Mouse (Mus musculus) right cerebral cortex, postnatal 36 days (tissue): Measurements from ENCODE around the gene Vmn2r120.
"Not testable (repeated sequence)": the region's sequence is repeated elsewhere in the genome, so short reads cannot be mapped to it uniquely, and the experiment has no call there.

ENCODE experiments used
- DNase-seq, 2 experiments: peaks; one replicate each; pipeline ENCODE4 v3.0.0; 2022; ENCODE audit warnings: low spot score in 2 of 2, mixed read lengths in 1 of 2

The Vmn2r120 gene

DNA sequence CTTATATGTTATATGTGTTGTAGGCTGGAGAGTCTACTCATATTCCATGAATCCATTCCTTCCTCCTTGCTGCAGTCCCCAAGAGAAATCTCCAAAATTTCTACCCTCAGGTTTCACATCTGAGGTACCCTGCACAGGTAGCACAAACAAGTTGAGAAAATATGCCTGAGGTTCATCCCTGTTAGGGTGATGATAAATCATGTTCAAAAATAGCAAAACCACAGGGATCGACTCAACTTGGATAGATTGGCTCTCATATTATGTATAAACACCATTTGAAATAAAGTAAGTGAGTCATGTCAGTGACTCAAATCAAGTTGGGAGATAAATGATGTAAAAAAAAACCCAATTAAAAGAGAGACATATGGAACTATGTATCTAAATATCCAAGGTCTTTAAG lies at the start of gene Vmn2r120:
Vmn2r120 (minus strand) TSS at position 101 of the 400 bp plus-strand sequence.
- DNase-seq: no peak

DNA sequence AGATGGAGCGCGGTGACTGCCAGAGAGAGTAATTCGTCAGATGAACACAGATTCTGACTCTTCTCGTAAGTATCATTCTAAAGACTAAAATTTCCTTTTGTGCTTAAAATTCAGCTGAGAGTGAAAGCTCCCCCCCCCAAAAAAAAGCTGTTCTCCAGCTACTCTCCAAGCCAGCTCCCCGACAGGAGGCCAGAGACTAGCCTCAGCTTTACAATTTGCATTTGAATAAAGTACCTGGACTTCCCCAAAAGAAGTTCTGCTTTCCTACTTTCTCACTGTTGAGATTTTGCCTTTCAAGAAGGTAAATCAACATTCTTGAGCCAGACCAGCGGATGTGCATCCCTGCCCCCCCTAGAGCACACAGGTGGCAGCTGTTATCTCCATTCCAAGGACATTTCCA lies 42.0 kb upstream of the Vmn2r120 start:
- not testable (repeated sequence) for DNase-seq

DNA sequence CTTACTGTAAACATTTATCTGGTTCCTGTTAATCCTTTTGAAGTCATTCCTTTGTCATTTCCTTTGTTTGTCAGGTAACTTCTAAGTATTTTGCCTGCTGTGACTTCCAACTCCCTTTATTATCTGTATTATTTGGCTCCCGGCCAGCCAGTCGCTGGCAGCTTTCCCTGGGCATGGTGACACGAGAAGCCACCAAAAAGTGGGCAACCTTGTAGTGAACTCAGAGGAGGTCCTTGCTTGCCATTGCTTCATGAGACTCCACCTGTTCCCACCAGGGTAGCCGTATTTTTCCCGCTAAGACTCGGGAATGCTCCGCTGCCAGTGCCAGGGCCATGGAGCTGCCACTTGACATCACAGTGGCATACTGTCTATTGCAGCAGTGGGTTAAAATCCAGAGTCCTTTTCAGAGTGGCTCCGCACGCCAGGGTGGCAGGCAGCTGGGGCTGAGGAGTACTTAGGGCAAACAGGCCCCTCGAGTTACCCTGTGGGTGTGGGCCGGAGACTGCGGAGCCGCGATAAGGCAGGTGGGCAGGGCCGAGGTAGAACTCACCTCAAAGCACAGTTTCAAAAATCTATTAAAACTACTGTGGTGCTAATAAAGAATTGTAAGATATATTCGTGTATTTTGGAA lies 28.9 kb upstream of the Vmn2r120 start:
- no peak for DNase-seq
